Mouse (Mus musculus) layer of hippocampus, adult 8-10 months (tissue): ENCODE measurements around the gene Galns. TPM values are rescaled to one million over a fixed set of nuclear protein-coding genes. Genes with fewer than 3 reads are reported as not detected.
"Not testable (repeated sequence)": the region's sequence is repeated elsewhere in the genome, so short reads cannot be mapped to it uniquely, and the experiment has no call there.

Experiments
- DNase-seq, 2 experiments: peaks; one replicate each; pipeline ENCODE4 v3.0.0; 2022; ENCODE audit warnings: low spot score in 2 of 2
- total RNA-seq, 4 experiments: library from RNA; stranded (reverse); gene quantifications; 2 replicates each; pipeline ENCODE4 v1.2.4; 2022

Galns gene
- total RNA-seq, 4 experiments from 2014 or later: 8.0 to 16.5 (median 11.9) TPM

GRCm38 (mm10) chr8:122635878-122636802 is 24.9 kb upstream of the Galns start:
- DNase-seq: no peak

GRCm38 (mm10) chr8:122633205-122633604 is 21.9 kb upstream of the Galns start:
- DNase-seq: no peak

GRCm38 (mm10) chr8:122632134-122632533 is 20.9 kb upstream of the Galns start:
- DNase-seq: not testable (repeated sequence)

GRCm38 (mm10) chr8:122630696-122631095 is 19.4 kb upstream of the Galns start:
- no peak for DNase-seq

- DNase-seq: no peak
These were observed 18.1 kb upstream of the Galns start for GRCm38 (mm10) chr8:122629388-122629787.

GRCm38 (mm10) chr8:122626896-122627295 is 15.6 kb upstream of the Galns start:
- no peak for DNase-seq

GRCm38 (mm10) chr8:122625811-122626210 is 14.5 kb upstream of the Galns start:
- DNase-seq: no peak

GRCm38 (mm10) chr8:122624653-122625052 is 13.4 kb upstream of the Galns start:
- no peak for DNase-seq

GRCm38 (mm10) chr8:122623844-122624642 is 12.8 kb upstream of the Galns start:
- no peak for DNase-seq

- no peak for DNase-seq
These were observed 11.5 kb upstream of the Galns start, which contains the start of gene Pabpn1l for GRCm38 (mm10) chr8:122622727-122623126. Gene Pabpn1l (minus strand): TSS chr8:122622739.

GRCm38 (mm10) chr8:122620446-122620845 is 9.2 kb upstream of the Galns start:
- no peak for DNase-seq

GRCm38 (mm10) chr8:122618660-122619378 is 7.6 kb upstream of the Galns start:
- no peak for DNase-seq

- DNase-seq: peak in 1 of 2 experiments; percentile 67
These were observed 6.8 kb upstream of the Galns start for GRCm38 (mm10) chr8:122617947-122618546.

- DNase-seq: no peak
These were observed 5.1 kb upstream of the Galns start for GRCm38 (mm10) chr8:122616181-122616905.

- DNase-seq: peak in 1 of 2 experiments; percentile 29
These were observed 518 bp downstream of the Galns start for GRCm38 (mm10) chr8:122610612-122611277.

GRCm38 (mm10) chr8:122610209-122610608 is 1.1 kb downstream of the Galns start:
- no peak for DNase-seq

- no peak for DNase-seq
These were observed 4.5 kb downstream of the Galns start for GRCm38 (mm10) chr8:122606810-122607209.

- DNase-seq: no peak
These were observed 5.9 kb downstream of the Galns start for GRCm38 (mm10) chr8:122605367-122605766.

- DNase-seq: no peak
These were observed 6.6 kb downstream of the Galns start for GRCm38 (mm10) chr8:122604640-122605039.

- no peak for DNase-seq
These were observed 10.6 kb downstream of the Galns start for GRCm38 (mm10) chr8:122600666-122601065.
